Mouse (Mus musculus): ENCODE measurements around the gene Gm9803. TPM values are rescaled to one million over a fixed set of nuclear protein-coding genes. Genes with fewer than 3 reads are reported as not detected.

The Gm9803 gene
- polyA plus RNA-seq, 1 experiment from 2014 or later, result 10.2 TPM

- H3K27ac ChIP-seq, result no peak overlapping the region
- H3K9me3 ChIP-seq, result no peaks in the 10 kb centered on the region
- no peaks in the 10 kb centered on the region for H3K27me3 ChIP-seq
- no peak overlapping the region for H3K4me2 ChIP-seq (replicated peaks)
- no peak overlapping the region for H3K9ac ChIP-seq
- H3K4me3 ChIP-seq, result no peak overlapping the region
- H3K4me1 ChIP-seq, result peaks cover 30% of the 10 kb centered on the region
- 78% methylated on average over 6 of the region's 6 CpGs for WGBS
- H3K36me3 ChIP-seq, result no peaks in the 10 kb centered on the region
- no peak for ATAC-seq (ENCODE audit: insufficient number of reproducible peaks, insufficient read depth, low FRiP score, low TSS enrichment)
Measured at GRCm38 (mm10) chr10:43485751-43486268, 38.1 kb upstream of the Gm9803 start.

GRCm38 (mm10) chr10:43487441-43488010, 36.4 kb upstream of the Gm9803 start:
- Histone ChIP-seq H3K9ac (no peak overlapping the region), H3K9me3 (no peaks in the 10 kb centered on the region), H3K27ac (no peak overlapping the region), H3K36me3 (no peaks in the 10 kb centered on the region), H3K4me1 (peaks cover 24% of the 10 kb centered on the region), H3K4me2 (replicated peaks) (no peak overlapping the region), H3K4me3 (no peak overlapping the region), H3K27me3 (no peaks in the 10 kb centered on the region)
- WGBS, result 87% methylated on average over 3 of the region's 3 CpGs
- ATAC-seq (ENCODE audit: insufficient number of reproducible peaks, insufficient read depth, low FRiP score, low TSS enrichment), result no peak

GRCm38 (mm10) chr10:43488258-43488657, 35.6 kb upstream of the Gm9803 start:
- Histone ChIP-seq H3K27ac (no peak overlapping the region), H3K4me3 (no peak overlapping the region), H3K36me3 (no peaks in the 10 kb centered on the region), H3K4me1 (peaks cover 17% of the 10 kb centered on the region), H3K9ac (no peak overlapping the region), H3K4me2 (replicated peaks) (no peak overlapping the region), H3K27me3 (no peaks in the 10 kb centered on the region), H3K9me3 (no peaks in the 10 kb centered on the region)
- 66% methylated on average over 4 of the region's 4 CpGs for WGBS
- no peak for ATAC-seq (ENCODE audit: insufficient number of reproducible peaks, insufficient read depth, low FRiP score, low TSS enrichment)

GRCm38 (mm10) chr10:43489139-43489538, 34.7 kb upstream of the Gm9803 start:
- H3K36me3 ChIP-seq, result 0 out of 2 replicates have a peak, but pooled peaks cover 3% of the 10 kb centered on the region
- ATAC-seq (ENCODE audit: insufficient number of reproducible peaks, insufficient read depth, low FRiP score, low TSS enrichment), result no peak
- no peaks in the 10 kb centered on the region for H3K9me3 ChIP-seq
- H3K4me3 ChIP-seq, result no peak overlapping the region
- no peak overlapping the region for H3K27ac ChIP-seq
- peaks cover 12% of the 10 kb centered on the region for H3K4me1 ChIP-seq
- H3K27me3 ChIP-seq, result no peaks in the 10 kb centered on the region
- WGBS, result 79% methylated on average over 7 of the region's 7 CpGs
- H3K9ac ChIP-seq, result no peak overlapping the region
- no peak overlapping the region for H3K4me2 ChIP-seq (replicated peaks)

- Histone ChIP-seq H3K9ac (no peak overlapping the region), H3K4me2 (replicated peaks) (no peak overlapping the region), H3K9me3 (no peaks in the 10 kb centered on the region), H3K36me3 (peaks cover 8% of the 10 kb centered on the region), H3K27me3 (no peaks in the 10 kb centered on the region), H3K4me1 (peaks cover 12% of the 10 kb centered on the region), H3K4me3 (no peak overlapping the region), H3K27ac (no peak overlapping the region)
- WGBS, result 21% methylated on average over 6 of the region's 6 CpGs
- no peak for ATAC-seq (ENCODE audit: insufficient number of reproducible peaks, insufficient read depth, low FRiP score, low TSS enrichment)
Measured at GRCm38 (mm10) chr10:43489550-43489949, 34.3 kb upstream of the Gm9803 start.

GRCm38 (mm10) chr10:43490034-43490433, 33.9 kb upstream of the Gm9803 start:
- no peaks in the 10 kb centered on the region for H3K27me3 ChIP-seq
- H3K4me2 ChIP-seq (replicated peaks), result no peak overlapping the region
- H3K27ac ChIP-seq, result no peak overlapping the region
- peaks cover 12% of the 10 kb centered on the region for H3K36me3 ChIP-seq
- 64% methylated on average over 8 of the region's 8 CpGs for WGBS
- no peaks in the 10 kb centered on the region for H3K9me3 ChIP-seq
- peaks cover 12% of the 10 kb centered on the region for H3K4me1 ChIP-seq
- no peak overlapping the region for H3K4me3 ChIP-seq
- H3K9ac ChIP-seq, result no peak overlapping the region
- no peak for ATAC-seq (ENCODE audit: insufficient number of reproducible peaks, insufficient read depth, low FRiP score, low TSS enrichment)

- Histone ChIP-seq H3K27ac (no peak overlapping the region), H3K4me2 (replicated peaks) (no peak overlapping the region), H3K4me3 (no peak overlapping the region), H3K36me3 (peaks cover 21% of the 10 kb centered on the region), H3K4me1 (peaks cover 12% of the 10 kb centered on the region), H3K9ac (no peak overlapping the region), H3K27me3 (no peaks in the 10 kb centered on the region), H3K9me3 (no peaks in the 10 kb centered on the region)
- ATAC-seq (ENCODE audit: insufficient number of reproducible peaks, insufficient read depth, low FRiP score, low TSS enrichment), result no peak
- WGBS, result 86% methylated on average over 5 of the region's 5 CpGs
Measured at GRCm38 (mm10) chr10:43490846-43491245, 33.0 kb upstream of the Gm9803 start.

- H3K9ac ChIP-seq, result no peak overlapping the region
- H3K9me3 ChIP-seq, result no peaks in the 10 kb centered on the region
- H3K4me1 ChIP-seq, result no peaks in the 10 kb centered on the region
- H3K4me3 ChIP-seq, result no peak overlapping the region
- 97% methylated on average over 4 of the region's 4 CpGs for WGBS
- H3K27ac ChIP-seq, result no peak overlapping the region
- H3K27me3 ChIP-seq, result no peaks in the 10 kb centered on the region
- H3K4me2 ChIP-seq (replicated peaks), result no peak overlapping the region
- peaks cover 64% of the 10 kb centered on the region for H3K36me3 ChIP-seq
- no peak for ATAC-seq (ENCODE audit: insufficient number of reproducible peaks, insufficient read depth, low FRiP score, low TSS enrichment)
Measured at GRCm38 (mm10) chr10:43502599-43502998, 21.3 kb upstream of the Gm9803 start.

- 92% methylated on average over 1 of the region's 1 CpGs for WGBS
- ATAC-seq (ENCODE audit: insufficient number of reproducible peaks, insufficient read depth, low FRiP score, low TSS enrichment), result no peak
- H3K27me3 ChIP-seq, result no peaks in the 10 kb centered on the region
- peaks cover 50% of the 10 kb centered on the region for H3K36me3 ChIP-seq
- H3K9ac ChIP-seq, result no peak overlapping the region
- no peak overlapping the region for H3K27ac ChIP-seq
- H3K4me2 ChIP-seq (replicated peaks), result no peak overlapping the region
- no peaks in the 10 kb centered on the region for H3K4me1 ChIP-seq
- H3K4me3 ChIP-seq, result no peak overlapping the region
- H3K9me3 ChIP-seq, result no peaks in the 10 kb centered on the region
Measured at GRCm38 (mm10) chr10:43504291-43504690, 19.6 kb upstream of the Gm9803 start.

- Histone ChIP-seq H3K4me1 (no peaks in the 10 kb centered on the region), H3K4me3 (no peak overlapping the region), H3K36me3 (peaks cover 53% of the 10 kb centered on the region), H3K27ac (no peak overlapping the region), H3K9ac (no peak overlapping the region), H3K4me2 (replicated peaks) (no peak overlapping the region), H3K9me3 (no peaks in the 10 kb centered on the region), H3K27me3 (no peaks in the 10 kb centered on the region)
- WGBS, result 69% methylated on average over 4 of the region's 4 CpGs
- no peak for ATAC-seq (ENCODE audit: insufficient number of reproducible peaks, insufficient read depth, low FRiP score, low TSS enrichment)
Measured at GRCm38 (mm10) chr10:43507051-43507450, 16.8 kb upstream of the Gm9803 start.

- no peak overlapping the region for H3K27ac ChIP-seq
- H3K4me1 ChIP-seq, result no peaks in the 10 kb centered on the region
- WGBS, result 95% methylated on average over 7 of the region's 7 CpGs
- no peak for ATAC-seq (ENCODE audit: insufficient number of reproducible peaks, insufficient read depth, low FRiP score, low TSS enrichment)
- H3K4me3 ChIP-seq, result no peak overlapping the region
- no peaks in the 10 kb centered on the region for H3K27me3 ChIP-seq
- no peak overlapping the region for H3K9ac ChIP-seq
- no peaks in the 10 kb centered on the region for H3K9me3 ChIP-seq
- H3K36me3 ChIP-seq, result peaks cover 57% of the 10 kb centered on the region
- no peak overlapping the region for H3K4me2 ChIP-seq (replicated peaks)
Measured at GRCm38 (mm10) chr10:43509228-43509627, 14.7 kb upstream of the Gm9803 start.

- no peak overlapping the region for H3K27ac ChIP-seq
- H3K9ac ChIP-seq, result no peak overlapping the region
- no peaks in the 10 kb centered on the region for H3K27me3 ChIP-seq
- no peak overlapping the region for H3K4me2 ChIP-seq (replicated peaks)
- 94% methylated on average over 10 of the region's 10 CpGs for WGBS
- ATAC-seq (ENCODE audit: insufficient number of reproducible peaks, insufficient read depth, low FRiP score, low TSS enrichment), result no peak
- H3K4me1 ChIP-seq, result no peaks in the 10 kb centered on the region
- H3K36me3 ChIP-seq, result peaks cover 51% of the 10 kb centered on the region
- H3K4me3 ChIP-seq, result no peak overlapping the region
- no peaks in the 10 kb centered on the region for H3K9me3 ChIP-seq
Measured at GRCm38 (mm10) chr10:43512976-43513375, 10.9 kb upstream of the Gm9803 start.

Data from embryonic facial prominence, embryonic 12.5 days (tissue).